Comparison of ENCODE assay signal across 12 mouse cellular contexts in genomic region chr16:43592801-43593200, GRCm38 (mm10).
DNase-seq lines count a peak whose midpoint lies in the region; ATAC-seq and TF ChIP-seq lines count a peak whose summit lies in the region.
"Had no signal": no experiment of that assay in that cellular context is flagged by ENCODE, and none has a peak within 500 bp of the region (broad histone marks: within the 10 kb centered on the region; RNA-seq: fewer than 3 reads in every experiment).

No protein-coding gene starts in this region.

- no peak overlapping the region for H3K9ac ChIP-seq in heart, postnatal 0 days (replicated peaks; ENCODE audit: low read depth, low read length)
- no peak overlapping the region for H3K9ac ChIP-seq in midbrain, embryonic 14.5 days (replicated peaks; ENCODE audit: low read length)
- H3K9ac ChIP-seq: heart, embryonic 13.5 days; liver, embryonic 13.5 days had no signal

- no peaks in the 10 kb centered on the region for H3K4me1 ChIP-seq in heart, postnatal 0 days (ENCODE audit: control insufficient read depth, insufficient read depth)
- H3K4me1 ChIP-seq in heart, embryonic 10.5 days, result peaks cover 25% of the 10 kb centered on the region
- H3K4me1 ChIP-seq in midbrain, embryonic 14.5 days (ENCODE audit: control insufficient read depth, insufficient read depth, low read length), result no peaks in the 10 kb centered on the region
- H3K4me1 ChIP-seq in midbrain, embryonic 10.5 days, result no peaks in the 10 kb centered on the region; the same call in 1 of the 2 replicates
- H3K4me1 ChIP-seq in cortical plate, adult 2 months (ENCODE audit: control insufficient read depth, insufficient read depth, low read length), result peaks cover 2% of the 10 kb centered on the region
- H3K4me1 ChIP-seq: liver, embryonic 13.5 days had no signal

- no peak overlapping the region for H3K4me2 ChIP-seq in heart, postnatal 0 days (ENCODE audit: low read depth, low read length)
- no peak overlapping the region for H3K4me2 ChIP-seq in midbrain, embryonic 14.5 days (ENCODE audit: low read length)
- H3K4me2 ChIP-seq: heart, embryonic 13.5 days; liver, embryonic 13.5 days had no signal

- H3K27ac ChIP-seq in heart, postnatal 0 days (ENCODE audit: low read depth), result no peak overlapping the region
- H3K27ac ChIP-seq in heart, embryonic 10.5 days, result no peak overlapping the region
- H3K27ac ChIP-seq in midbrain, embryonic 14.5 days (replicated peaks; ENCODE audit: low read depth, low read length), result no peak overlapping the region
- H3K27ac ChIP-seq in midbrain, embryonic 10.5 days (replicated peaks), result no peak overlapping the region
- H3K27ac ChIP-seq in cortical plate, adult 2 months (ENCODE audit: insufficient read depth, low read length), result peak overlapping the region; percentile 85
- H3K27ac ChIP-seq: heart, embryonic 13.5 days; liver, embryonic 13.5 days had no signal

- no peak for TF ChIP-seq EP300 in heart, postnatal 0 days (IDR thresholded peaks at IDR 0.05; ENCODE audit: low read depth)

- H3K9me3 ChIP-seq in heart, postnatal 0 days (replicated peaks; ENCODE audit: control insufficient read depth, low read length), result no peaks in the 10 kb centered on the region
- no peaks in the 10 kb centered on the region for H3K9me3 ChIP-seq in heart, embryonic 10.5 days
- no peaks in the 10 kb centered on the region for H3K9me3 ChIP-seq in midbrain, embryonic 14.5 days (ENCODE audit: control insufficient read depth, low read length)
- no peaks in the 10 kb centered on the region for H3K9me3 ChIP-seq in midbrain, embryonic 10.5 days (replicated peaks)
- H3K9me3 ChIP-seq: heart, embryonic 13.5 days; liver, embryonic 13.5 days had no signal

- no peaks in the 10 kb centered on the region for H3K27me3 ChIP-seq in heart, postnatal 0 days (ENCODE audit: control insufficient read depth, insufficient read depth, low read length)
- no peaks in the 10 kb centered on the region for H3K27me3 ChIP-seq in heart, embryonic 10.5 days (ENCODE audit: insufficient read depth, poor library complexity, severe bottlenecking)
- H3K27me3 ChIP-seq in midbrain, embryonic 14.5 days (ENCODE audit: control insufficient read depth, insufficient read depth, low read length), result no peaks in the 10 kb centered on the region
- no peaks in the 10 kb centered on the region for H3K27me3 ChIP-seq in midbrain, embryonic 10.5 days (ENCODE audit: low read depth, poor library complexity, severe bottlenecking)
- H3K27me3 ChIP-seq: heart, embryonic 13.5 days; liver, embryonic 13.5 days had no signal

- H3K4me3 ChIP-seq in heart, postnatal 0 days (ENCODE audit: low read depth, low read length), result no peak overlapping the region
- no peak overlapping the region for H3K4me3 ChIP-seq in heart, embryonic 10.5 days
- H3K4me3 ChIP-seq in midbrain, embryonic 14.5 days (replicated peaks; ENCODE audit: low read depth, low read length), result no peak overlapping the region
- H3K4me3 ChIP-seq in midbrain, embryonic 10.5 days, result no peak overlapping the region
- no peak overlapping the region for H3K4me3 ChIP-seq in cortical plate, adult 2 months (ENCODE audit: insufficient read depth, low read length)
- H3K4me3 ChIP-seq: heart, embryonic 13.5 days; liver, embryonic 13.5 days had no signal

- 2% methylated on average over 1 of the region's 1 CpGs for WGBS in heart, postnatal 0 days
- WGBS in heart, embryonic 10.5 days, result 5% methylated on average over 1 of the region's 1 CpGs
- 14% methylated on average over 1 of the region's 1 CpGs for WGBS in midbrain, embryonic 14.5 days
- 37% methylated on average over 1 of the region's 1 CpGs for WGBS in midbrain, embryonic 10.5 days

- ATAC-seq in heart, postnatal 0 days (ENCODE audit: insufficient read depth, low read depth), result no peak
- no peak for ATAC-seq in midbrain, embryonic 14.5 days (ENCODE audit: low FRiP score, low TSS enrichment)
- ATAC-seq in activated CD4-positive, CD25-positive, alpha-beta regulatory T cell, adult 4 months, result no peak

- H3K36me3 ChIP-seq in heart, postnatal 0 days (replicated peaks; ENCODE audit: control insufficient read depth, insufficient read depth, low read length), result no peaks in the 10 kb centered on the region
- H3K36me3 ChIP-seq in heart, embryonic 10.5 days, result no peaks in the 10 kb centered on the region
- peaks cover 14% of the 10 kb centered on the region; the same call in 1 of the 2 replicates for H3K36me3 ChIP-seq in midbrain, embryonic 14.5 days (ENCODE audit: control insufficient read depth, insufficient read depth, low read length)
- H3K36me3 ChIP-seq in midbrain, embryonic 10.5 days, result peaks cover 3% of the 10 kb centered on the region; the same call in 1 of the 2 replicates
- H3K36me3 ChIP-seq: heart, embryonic 13.5 days; liver, embryonic 13.5 days had no signal

- peak; percentile 58 for TF ChIP-seq CTCF in heart, postnatal 0 days (IDR thresholded peaks at IDR 0.05; ENCODE audit: low read depth)
- TF ChIP-seq CTCF in cortical plate, adult 2 months (IDR thresholded peaks at IDR 0.05; ENCODE audit: extremely low read depth, insufficient read depth, low read length), result no peak

- TF ChIP-seq POLR2A in cortical plate, adult 2 months (IDR thresholded peaks at IDR 0.05; ENCODE audit: extremely low read depth, insufficient read depth, low read length), result no peak

- DNase-seq in heart, postnatal 0 days (ENCODE audit: low spot score), result peak; percentile 66
- no peak for DNase-seq in heart, embryonic 10.5 days (ENCODE audit: low spot score)
- DNase-seq in midbrain, embryonic 14.5 days, result peak; percentile 67
- no peak for DNase-seq in midbrain, embryonic 10.5 days (ENCODE audit: low spot score)
- peak; percentile 37 for DNase-seq in retina, postnatal 1 day
- no peak for DNase-seq in layer of hippocampus, postnatal 25 days (ENCODE audit: extremely low spot score in 1 of 2, low spot score in 1 of 2)
- DNase-seq: cerebellum, adult 11 months; liver, embryonic 13.5 days; spleen, adult 18-20 months had no signal

Comparison
In these comparisons a context has a peak if more than half of its experiments do, and no peak if none do; other contexts are left out.
1. DNase-seq: peak in heart, postnatal 0 days (single experiment), midbrain, embryonic 14.5 days (single experiment) and retina, postnatal 1 day (single experiment); none in heart, embryonic 10.5 days (single experiment), midbrain, embryonic 10.5 days (single experiment) and layer of hippocampus, postnatal 25 days (0 of 2).